Mouse (Mus musculus): ENCODE results near the gene Ankrd54.

DNA sequence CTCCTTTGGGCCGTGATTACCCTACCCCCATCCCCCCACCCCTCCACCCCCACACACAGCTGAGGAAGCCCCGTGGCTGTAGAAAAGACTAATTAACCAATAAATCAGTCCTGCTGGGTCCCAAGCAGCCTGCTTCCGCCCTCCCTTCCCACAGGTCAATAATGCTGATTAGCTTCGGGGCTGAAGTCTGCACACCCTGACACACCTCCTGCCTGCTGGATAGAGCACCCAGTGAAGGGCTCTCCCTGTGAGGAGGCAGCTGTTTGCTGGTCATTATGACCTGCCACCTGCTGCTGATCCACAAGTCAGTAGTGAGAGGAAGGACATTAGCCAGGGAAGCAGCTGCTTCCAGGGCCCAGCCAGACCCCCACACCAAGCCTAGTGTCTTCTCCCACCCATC is 17.9 kb downstream of the Ankrd54 start:
- no peak for TF ChIP-seq POLR2A (IDR thresholded peaks at IDR 0.05; ENCODE audit: low read depth, low read length)
- no peak for TF ChIP-seq CTCF (IDR thresholded peaks at IDR 0.05; ENCODE audit: extremely low read depth, insufficient read length, insufficient replicate concordance, low read depth, low read length)
